Mouse (Mus musculus) liver, embryonic 14.5 days (tissue): Measurements from ENCODE around the gene Atxn7l1. TPM values are rescaled to one million over a fixed set of nuclear protein-coding genes. Genes with fewer than 3 reads are reported as not detected.

ENCODE experiments used
- ATAC-seq: fragments of 200-750 bp; cut with Nextera tagmentation; 2 replicates; pipeline ENCODE4 v1.8.0; 2017; ENCODE audit warnings: moderate number of reproducible peaks, mild to moderate bottlenecking, moderate library complexity; ENCODE audit not compliant: insufficient read depth
- DNase-seq, 3 experiments: peaks; one replicate each; pipeline ENCODE4 v3.0.0-alpha.2; 2012 to 2013; ENCODE audit warnings: low read depth in 3 of 3, low spot score in 3 of 3
- H3K27ac ChIP-seq: fragments of 300-500 bp; sonication (generic); 2 replicates; pipeline ENCODE4 v1.5.1; 2014; ENCODE audit warnings: moderate library complexity, mild to moderate bottlenecking, control low read depth, inconsistent platforms
- H3K27me3 ChIP-seq: fragments of 300-500 bp; sonication (generic); 2 replicates; pipeline ENCODE4 v1.6.1; 2014; ENCODE audit warnings: mild to moderate bottlenecking, low read length, moderate library complexity; ENCODE audit not compliant: control insufficient read depth, insufficient read depth
- H3K36me3 ChIP-seq: fragments of 300-500 bp; sonication (generic); replicated peaks from 2 replicates; pipeline ENCODE4 v1.6.1; 2014; ENCODE audit warnings: low read depth; ENCODE audit not compliant: control insufficient read depth, insufficient read depth
- H3K4me1 ChIP-seq, 2 experiments: fragments of 200-500 bp in 1 of 2; fragments of 300-500 bp in 1 of 2; sonication (generic) in 1 of 2; replicated peaks; 2 replicates each; pipeline ENCODE4 v1.6.1; 2012 to 2014; ENCODE audit warnings: antibody characterized with exemption in 1 of 2, inconsistent platforms in 1 of 2, low read length in 1 of 2; ENCODE audit not compliant: control insufficient read depth in 2 of 2, insufficient read depth in 2 of 2
- H3K4me2 ChIP-seq: fragments of 300-500 bp; sonication (generic); 2 replicates; pipeline ENCODE4 v1.6.1; 2014; ENCODE audit warnings: low read depth, mild to moderate bottlenecking, control low read depth, moderate library complexity
- H3K4me3 ChIP-seq, 2 experiments: fragments of 200-500 bp in 1 of 2; fragments of 300-500 bp in 1 of 2; sonication (generic) in 1 of 2; 2 replicates each; pipeline ENCODE4 v1.5.1; 2012 to 2014; ENCODE audit warnings: low read depth in 2 of 2, low read length in 2 of 2, mild to moderate bottlenecking in 2 of 2, control low read depth in 1 of 2, inconsistent platforms in 1 of 2, moderate library complexity in 1 of 2; ENCODE audit not compliant: insufficient read depth in 1 of 2
- H3K9ac ChIP-seq: fragments of 300-500 bp; sonication (generic); replicated peaks from 2 replicates; pipeline ENCODE4 v1.6.1; 2014; ENCODE audit warnings: mild to moderate bottlenecking, control low read depth, moderate library complexity
- H3K9me3 ChIP-seq: fragments of 300-500 bp; sonication (generic); 2 replicates; pipeline ENCODE4 v1.6.1; 2016; ENCODE audit warnings: low read length, mixed read lengths; ENCODE audit not compliant: control insufficient read depth
- CTCF ChIP-seq: IDR thresholded peaks from 2 replicates; pipeline ENCODE4 v1.5.1; 2016; ENCODE audit warnings: antibody characterized with exemption, low read depth, control low read depth
- EP300 ChIP-seq: IDR thresholded peaks from 2 replicates; pipeline ENCODE4 v1.6.1; 2016; ENCODE audit warnings: antibody characterized with exemption, low read depth
- WGBS: fragments of 180-500 bp; shearing (Covaris S2); extraction: QIAGEN DNeasy Blood & Tissue Kit; methylation state at CpG from one replicate; pipeline ENCODE4 v1.1.7; 2014; ENCODE audit not compliant: insufficient replicate concordance; 5-methylcytosine and 5-hydroxymethylcytosine counted together
- polyA plus RNA-seq, 2 experiments: library from polyadenylated mRNA; depleted of rRNA in 1 of 2; stranded (reverse) in 1 of 2; unstranded in 1 of 2; fragments of >200 nt; fragmentation: Nextera tagmentation in 1 of 2; extraction: Ambion mirVana in 1 of 2; gene quantifications; 2 replicates each; pipeline versions ENCODE4 v1.2.1 to v1.2.3; 2012 to 2014

Atxn7l1 gene
- polyA plus RNA-seq, 2 experiments: 13.3 to 13.9 TPM

GRCm38 (mm10) chr12:33276028-33276427 lies 128.5 kb downstream of the Atxn7l1 start:
- no peaks in the 10 kb centered on the region for H3K4me1 ChIP-seq

GRCm38 (mm10) chr12:33277427-33277826 lies 129.9 kb downstream of the Atxn7l1 start:
- TF ChIP-seq EP300 (no peak), CTCF (no peak)
- no peak overlapping the region for H3K27ac ChIP-seq
- no peaks in the 10 kb centered on the region for H3K27me3 ChIP-seq
- no peak overlapping the region for H3K9ac ChIP-seq
- no peak for ATAC-seq
- no peak overlapping the region for H3K4me3 ChIP-seq
- H3K4me2 ChIP-seq: no peak overlapping the region
- no peaks in the 10 kb centered on the region for H3K9me3 ChIP-seq
- DNase-seq: no peak
- H3K4me1 ChIP-seq: no peaks in the 10 kb centered on the region
- WGBS: 73% methylated on average over 7 of the region's 7 CpGs
- no peaks in the 10 kb centered on the region for H3K36me3 ChIP-seq

More at GRCm38 (mm10) chr12:33276028-33276427, 128.5 kb downstream of the Atxn7l1 start:
- Histone ChIP-seq H3K36me3 (no peaks in the 10 kb centered on the region), H3K4me3 (no peak overlapping the region), H3K27me3 (no peaks in the 10 kb centered on the region), H3K9me3 (no peaks in the 10 kb centered on the region), H3K27ac (no peak overlapping the region), H3K9ac (no peak overlapping the region), H3K4me2 (no peak overlapping the region)
- 93% methylated on average over 1 of the region's 1 CpGs for WGBS
- ATAC-seq: no peak
- no peak for TF ChIP-seq EP300
- no peak for TF ChIP-seq CTCF
- DNase-seq: no peak

GRCm38 (mm10) chr12:33279159-33279558 lies 131.7 kb downstream of the Atxn7l1 start:
- H3K4me2 ChIP-seq: no peak overlapping the region
- H3K9ac ChIP-seq: no peak overlapping the region
- no peaks in the 10 kb centered on the region for H3K27me3 ChIP-seq
- H3K27ac ChIP-seq: no peak overlapping the region
- ATAC-seq (no peak), DNase-seq (no peak)
- WGBS: 65% methylated on average over 2 of the region's 2 CpGs
- no peak overlapping the region for H3K4me3 ChIP-seq
- no peaks in the 10 kb centered on the region for H3K36me3 ChIP-seq
- no peaks in the 10 kb centered on the region for H3K4me1 ChIP-seq
- TF ChIP-seq CTCF (no peak), EP300 (no peak)
- H3K9me3 ChIP-seq: no peaks in the 10 kb centered on the region

- DNase-seq (peak; percentile 34 to 52 (median 52)), ATAC-seq (no peak)
- Histone ChIP-seq H3K36me3 (no peaks in the 10 kb centered on the region), H3K27me3 (no peaks in the 10 kb centered on the region), H3K4me3 (no peak overlapping the region), H3K27ac (no peak overlapping the region), H3K9ac (no peak overlapping the region), H3K4me2 (no peak overlapping the region), H3K9me3 (no peaks in the 10 kb centered on the region), H3K4me1 (0 out of 4 replicates have a peak, but pooled peaks cover 0 to 5% of the 10 kb centered on the region in 2 experiments)
- 4% methylated on average over 2 of the region's 2 CpGs for whole genome bisulfite sequencing
- TF ChIP-seq EP300: no peak
- peak; percentile 97 for TF ChIP-seq CTCF
These were observed 133.3 kb downstream of the Atxn7l1 start for GRCm38 (mm10) chr12:33280805-33281204.

- TF ChIP-seq CTCF: no peak
- TF ChIP-seq EP300: no peak
- H3K27ac ChIP-seq: no peak overlapping the region
- WGBS: 58% methylated on average over 8 of the region's 8 CpGs
- no peak overlapping the region for H3K4me3 ChIP-seq
- no peak overlapping the region for H3K4me2 ChIP-seq
- no peak for ATAC-seq
- H3K27me3 ChIP-seq: no peaks in the 10 kb centered on the region
- H3K9me3 ChIP-seq: no peaks in the 10 kb centered on the region
- H3K4me1 ChIP-seq: 0 out of 4 replicates have a peak, but pooled peaks cover 0 to 5% of the 10 kb centered on the region in 2 experiments
- DNase-seq: no peak
- no peak overlapping the region for H3K9ac ChIP-seq
- H3K36me3 ChIP-seq: no peaks in the 10 kb centered on the region
These were observed 136.9 kb downstream of the Atxn7l1 start for GRCm38 (mm10) chr12:33284344-33284936.
